Mouse (Mus musculus): ENCODE data around the gene Ormdl2. TPM values are rescaled to one million over a fixed set of nuclear protein-coding genes. Genes with fewer than 3 reads are reported as not detected.

The Ormdl2 gene
- polyA plus RNA-seq, 1 experiment from 2014 or later: 28.4 TPM

- H3K4me2 ChIP-seq (replicated peaks): no peak overlapping the region
- ATAC-seq (ENCODE audit: low FRiP score) (no peak), DNase-seq (ENCODE audit: low spot score) (no peak)
- no peaks in the 10 kb centered on the region; the same call in 1 of the 2 replicates for H3K36me3 ChIP-seq (replicated peaks; ENCODE audit: control insufficient read depth, insufficient read depth)
- H3K4me1 ChIP-seq (replicated peaks; ENCODE audit: control insufficient read depth, insufficient read depth, low read length): no peaks in the 10 kb centered on the region
- 94% methylated on average over 5 of the region's 5 CpGs for WGBS
- no peak overlapping the region for H3K9ac ChIP-seq
- no peaks in the 10 kb centered on the region for H3K9me3 ChIP-seq (ENCODE audit: control insufficient read depth, low read length)
- no peak overlapping the region for H3K27ac ChIP-seq
- no peak overlapping the region for H3K4me3 ChIP-seq (replicated peaks; ENCODE audit: low read length)
- H3K27me3 ChIP-seq (ENCODE audit: control insufficient read depth, insufficient read depth, low read length): no peaks in the 10 kb centered on the region
Measured at GRCm38 (mm10) chr10:128794391-128794790, 27.1 kb downstream of the Ormdl2 start.

DNA sequence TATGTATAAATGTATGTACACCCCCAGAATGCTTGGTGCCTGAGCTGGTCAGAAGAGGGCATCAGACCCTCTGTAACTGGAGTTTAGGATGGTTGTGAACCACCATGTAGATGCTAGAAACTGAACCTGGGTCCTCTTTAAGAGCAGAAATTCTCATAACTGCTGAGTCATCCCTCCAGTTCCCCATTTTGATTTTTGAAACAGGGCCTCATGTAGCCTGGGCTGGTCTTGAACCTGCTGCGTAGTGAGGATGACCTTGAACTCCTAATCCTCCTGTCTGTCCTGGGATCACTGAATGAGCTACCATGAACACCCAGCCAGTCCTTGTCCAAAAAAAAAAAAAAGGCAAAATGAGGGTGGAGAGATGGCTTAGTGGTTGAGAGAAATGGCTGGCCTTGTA lies 28.2 kb downstream of the Ormdl2 start:
- no peak overlapping the region for H3K27ac ChIP-seq
- DNase-seq (ENCODE audit: low spot score) (no peak), ATAC-seq (ENCODE audit: low FRiP score) (no peak)
- H3K4me3 ChIP-seq (replicated peaks; ENCODE audit: low read length): no peak overlapping the region
- no peaks in the 10 kb centered on the region for H3K9me3 ChIP-seq (ENCODE audit: control insufficient read depth, low read length)
- no peaks in the 10 kb centered on the region for H3K36me3 ChIP-seq (replicated peaks; ENCODE audit: control insufficient read depth, insufficient read depth)
- no peak overlapping the region for H3K4me2 ChIP-seq (replicated peaks)
- H3K27me3 ChIP-seq (ENCODE audit: control insufficient read depth, insufficient read depth, low read length): no peaks in the 10 kb centered on the region
- H3K4me1 ChIP-seq (replicated peaks; ENCODE audit: control insufficient read depth, insufficient read depth, low read length): no peaks in the 10 kb centered on the region
- WGBS: 81% methylated on average over 1 of the region's 1 CpGs
- no peak overlapping the region for H3K9ac ChIP-seq

DNA sequence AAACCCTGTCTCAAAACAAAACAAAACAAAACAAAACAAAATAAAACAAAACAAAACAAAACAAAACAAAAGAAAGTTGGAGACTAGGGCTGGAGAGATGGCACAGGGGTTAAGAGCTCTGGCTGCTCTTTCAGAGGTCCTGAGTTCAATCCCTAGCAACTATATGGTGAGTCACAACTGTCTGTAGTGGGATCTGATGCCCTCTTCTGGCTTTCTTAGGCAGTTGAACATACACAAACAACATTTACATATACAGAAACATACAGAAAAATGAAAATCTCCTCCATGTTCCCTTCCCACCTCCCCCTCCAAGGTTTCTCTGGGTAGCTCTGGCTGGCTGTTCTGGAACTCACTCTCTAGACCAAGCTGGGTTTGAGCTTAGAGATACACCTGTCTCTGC lies 29.4 kb downstream of the Ormdl2 start:
- no peak overlapping the region for H3K4me3 ChIP-seq (replicated peaks; ENCODE audit: low read length)
- no peaks in the 10 kb centered on the region for H3K9me3 ChIP-seq (ENCODE audit: control insufficient read depth, low read length)

GRCm38 (mm10) chr10:128790398-128791124 lies 30.9 kb downstream of the Ormdl2 start, which contains the start of gene Mmp19:
Mmp19 (plus strand) TSS chr10:128790910.
- 67% methylated on average over 7 of the region's 7 CpGs for WGBS
- Histone ChIP-seq H3K4me3 (replicated peaks; ENCODE audit: low read length) (no peak within 1 kb of the TSS), H3K9ac (no peak within 1 kb of the TSS), H3K27me3 (ENCODE audit: control insufficient read depth, insufficient read depth, low read length) (no peaks in the 10 kb centered on the region), H3K27ac (no peak within 1 kb of the TSS), H3K4me1 (replicated peaks; ENCODE audit: control insufficient read depth, insufficient read depth, low read length) (no peaks in the 10 kb centered on the region), H3K9me3 (ENCODE audit: control insufficient read depth, low read length) (no peaks in the 10 kb centered on the region), H3K4me2 (replicated peaks) (no peak within 1 kb of the TSS), H3K36me3 (replicated peaks; ENCODE audit: control insufficient read depth, insufficient read depth) (no peaks in the 10 kb centered on the region)
- ATAC-seq (ENCODE audit: low FRiP score): no peak
- DNase-seq (ENCODE audit: low spot score): no peak

More for the DNA sequence above, 29.4 kb downstream of the Ormdl2 start:
- no peaks in the 10 kb centered on the region for H3K27me3 ChIP-seq (ENCODE audit: control insufficient read depth, insufficient read depth, low read length)
- H3K9ac ChIP-seq: no peak overlapping the region
- ATAC-seq (ENCODE audit: low FRiP score) (no peak), DNase-seq (ENCODE audit: low spot score) (no peak)
- H3K4me2 ChIP-seq (replicated peaks): no peak overlapping the region
- H3K4me1 ChIP-seq (replicated peaks; ENCODE audit: control insufficient read depth, insufficient read depth, low read length): no peaks in the 10 kb centered on the region
- no peak overlapping the region for H3K27ac ChIP-seq
- H3K36me3 ChIP-seq (replicated peaks; ENCODE audit: control insufficient read depth, insufficient read depth): no peaks in the 10 kb centered on the region

- H3K4me2 ChIP-seq (replicated peaks): no peak overlapping the region
- H3K27me3 ChIP-seq (ENCODE audit: control insufficient read depth, insufficient read depth, low read length): no peaks in the 10 kb centered on the region
- ATAC-seq (ENCODE audit: low FRiP score) (no peak), DNase-seq (ENCODE audit: low spot score) (no peak)
- peaks cover 17% of the 10 kb centered on the region for H3K9me3 ChIP-seq (ENCODE audit: control insufficient read depth, low read length)
- WGBS: 100% methylated on average over 1 of the region's 1 CpGs
- H3K4me3 ChIP-seq (replicated peaks; ENCODE audit: low read length): no peak overlapping the region
- no peaks in the 10 kb centered on the region for H3K36me3 ChIP-seq (replicated peaks; ENCODE audit: control insufficient read depth, insufficient read depth)
- H3K9ac ChIP-seq: no peak overlapping the region
- H3K27ac ChIP-seq: no peak overlapping the region
- no peaks in the 10 kb centered on the region for H3K4me1 ChIP-seq (replicated peaks; ENCODE audit: control insufficient read depth, insufficient read depth, low read length)
Measured at GRCm38 (mm10) chr10:128780200-128780599, 41.2 kb downstream of the Ormdl2 start.

DNA sequence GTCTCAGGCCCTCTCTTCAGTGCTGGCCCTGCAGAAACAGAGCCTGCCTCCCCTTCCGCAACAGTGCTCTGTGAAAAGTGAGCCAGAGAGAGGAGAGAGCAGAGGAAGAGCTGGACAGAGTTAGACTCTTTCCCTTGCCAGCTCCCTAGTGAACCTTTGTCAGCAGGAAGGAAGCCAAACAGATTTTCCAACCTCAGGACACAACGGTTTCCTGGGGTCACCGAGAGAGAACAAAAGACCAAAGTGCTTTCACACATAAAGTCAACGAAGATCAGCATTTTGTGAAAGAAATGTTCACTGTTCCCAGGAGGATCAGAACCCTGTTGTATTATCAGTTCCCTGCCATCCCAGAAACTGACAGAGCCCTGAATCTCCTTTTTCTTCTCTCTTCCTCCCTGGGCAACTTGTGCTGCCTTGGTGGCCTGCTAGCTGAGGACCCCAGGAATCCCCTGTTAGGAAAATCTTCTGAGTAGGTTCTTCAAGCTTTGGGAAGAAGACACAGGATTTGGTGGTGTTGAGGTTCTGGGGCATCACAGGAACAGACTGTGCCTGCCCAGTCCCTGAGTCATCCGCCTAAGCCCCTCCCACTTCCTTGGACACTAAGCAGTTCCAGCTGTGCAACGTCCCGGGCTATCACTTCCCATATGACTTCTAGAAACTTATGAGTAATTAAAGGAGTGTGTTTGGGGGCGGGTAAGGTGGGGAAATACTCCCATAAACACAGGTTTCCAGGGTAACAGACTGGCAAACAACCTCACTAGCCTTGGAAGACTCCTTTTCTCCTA lies 42.2 kb downstream of the Ormdl2 start:
- WGBS: 38% methylated on average over 8 of the region's 8 CpGs
- no peak for DNase-seq (ENCODE audit: low spot score)

GRCm38 (mm10) chr10:128778441-128778840 lies 43.0 kb downstream of the Ormdl2 start:
- no peak overlapping the region for H3K27ac ChIP-seq
- H3K9ac ChIP-seq: no peak overlapping the region
- no peaks in the 10 kb centered on the region for H3K4me1 ChIP-seq (replicated peaks; ENCODE audit: control insufficient read depth, insufficient read depth, low read length)
- no peak overlapping the region for H3K4me3 ChIP-seq (replicated peaks; ENCODE audit: low read length)
- ATAC-seq (ENCODE audit: low FRiP score) (no peak), DNase-seq (ENCODE audit: low spot score) (no peak)
- no peaks in the 10 kb centered on the region for H3K27me3 ChIP-seq (ENCODE audit: control insufficient read depth, insufficient read depth, low read length)
- H3K9me3 ChIP-seq (ENCODE audit: control insufficient read depth, low read length): peaks cover 3% of the 10 kb centered on the region; the same call in 1 of the 2 replicates
- no peak overlapping the region for H3K4me2 ChIP-seq (replicated peaks)
- no peaks in the 10 kb centered on the region for H3K36me3 ChIP-seq (replicated peaks; ENCODE audit: control insufficient read depth, insufficient read depth)
- 90% methylated on average over 2 of the region's 2 CpGs for WGBS

More for the DNA sequence above, 42.2 kb downstream of the Ormdl2 start:
- Histone ChIP-seq H3K9ac (no peak overlapping the region), H3K4me3 (replicated peaks; ENCODE audit: low read length) (no peak overlapping the region), H3K4me2 (replicated peaks) (no peak overlapping the region), H3K9me3 (ENCODE audit: control insufficient read depth, low read length) (peaks cover 10% of the 10 kb centered on the region), H3K36me3 (replicated peaks; ENCODE audit: control insufficient read depth, insufficient read depth) (no peaks in the 10 kb centered on the region), H3K4me1 (replicated peaks; ENCODE audit: control insufficient read depth, insufficient read depth, low read length) (no peaks in the 10 kb centered on the region), H3K27ac (peak overlapping the region; percentile 38; the same call in 1 of the 2 replicates), H3K27me3 (ENCODE audit: control insufficient read depth, insufficient read depth, low read length) (no peaks in the 10 kb centered on the region)
- no peak for ATAC-seq (ENCODE audit: low FRiP score)

DNA sequence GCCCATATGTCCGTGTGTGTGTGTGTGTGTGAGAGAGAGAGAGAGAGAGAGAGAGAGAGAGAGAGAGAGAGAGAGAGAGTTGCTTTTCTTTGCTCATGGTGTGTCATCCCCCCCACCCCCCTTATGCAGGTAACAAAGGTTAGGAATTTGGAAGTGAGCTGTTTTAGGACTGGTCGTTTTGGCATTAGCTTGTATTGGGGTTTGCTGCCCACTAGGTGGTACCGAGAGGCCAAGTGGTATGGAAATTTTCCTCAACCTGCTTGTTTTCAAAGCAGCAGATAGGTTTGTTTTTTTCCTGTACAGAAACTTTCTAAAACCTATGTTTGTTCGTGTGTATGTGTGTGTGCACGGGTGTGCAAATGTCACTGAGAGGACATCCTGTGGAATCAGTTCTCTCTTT lies 47.8 kb downstream of the Ormdl2 start:
- Histone ChIP-seq H3K27ac (no peak overlapping the region), H3K4me2 (replicated peaks) (no peak overlapping the region), H3K27me3 (ENCODE audit: control insufficient read depth, insufficient read depth, low read length) (no peaks in the 10 kb centered on the region), H3K36me3 (replicated peaks; ENCODE audit: control insufficient read depth, insufficient read depth) (no peaks in the 10 kb centered on the region), H3K9ac (no peak overlapping the region), H3K9me3 (ENCODE audit: control insufficient read depth, low read length) (no peaks in the 10 kb centered on the region), H3K4me3 (replicated peaks; ENCODE audit: low read length) (no peak overlapping the region), H3K4me1 (replicated peaks; ENCODE audit: control insufficient read depth, insufficient read depth, low read length) (no peaks in the 10 kb centered on the region)
- DNase-seq (ENCODE audit: low spot score) (no peak), ATAC-seq (ENCODE audit: low FRiP score) (no peak)
- 36% methylated on average over 5 of the region's 5 CpGs for WGBS

DNA sequence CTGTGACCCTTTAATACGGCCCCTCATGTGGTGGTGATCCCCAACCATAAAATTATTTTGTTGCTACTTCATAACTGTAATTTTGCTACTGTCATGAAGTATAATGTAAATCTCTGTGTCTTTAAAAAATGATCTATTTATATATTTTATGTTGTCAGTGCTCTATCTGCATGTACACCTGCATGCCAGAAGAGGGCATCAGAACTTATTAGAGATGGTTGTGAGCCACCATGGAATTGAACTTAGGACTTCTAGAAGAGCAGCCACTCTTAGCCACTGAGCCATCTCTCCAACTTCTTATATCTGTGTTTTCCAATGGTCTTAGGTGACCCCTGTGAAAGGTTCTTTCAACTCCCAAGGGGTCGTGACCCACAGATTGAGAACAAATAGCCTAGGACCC lies 48.5 kb downstream of the Ormdl2 start:
- no peak for DNase-seq (ENCODE audit: low spot score)

More for the DNA sequence above, 48.5 kb downstream of the Ormdl2 start:
- 88% methylated on average over 2 of the region's 2 CpGs for WGBS
- H3K36me3 ChIP-seq (replicated peaks; ENCODE audit: control insufficient read depth, insufficient read depth): no peaks in the 10 kb centered on the region; the same call in 1 of the 2 replicates
- no peak for ATAC-seq (ENCODE audit: low FRiP score)
- no peaks in the 10 kb centered on the region for H3K4me1 ChIP-seq (replicated peaks; ENCODE audit: control insufficient read depth, insufficient read depth, low read length)
- no peak overlapping the region for H3K4me2 ChIP-seq (replicated peaks)
- no peak overlapping the region for H3K4me3 ChIP-seq (replicated peaks; ENCODE audit: low read length)
- H3K9me3 ChIP-seq (ENCODE audit: control insufficient read depth, low read length): no peaks in the 10 kb centered on the region
- no peak overlapping the region for H3K27ac ChIP-seq
- H3K27me3 ChIP-seq (ENCODE audit: control insufficient read depth, insufficient read depth, low read length): no peaks in the 10 kb centered on the region
- no peak overlapping the region for H3K9ac ChIP-seq

Data from hindbrain, embryonic 14.5 days (tissue).